Mouse (Mus musculus) C2C12 (cell line): ENCODE data around the gene Mturn. TPM values are rescaled to one million over a fixed set of nuclear protein-coding genes. Genes with fewer than 3 reads are reported as not detected.

Experiments
- H3K27me3 ChIP-seq: one replicate; pipeline ENCODE4 v1.6.1; 2011; ENCODE audit not compliant: control insufficient read depth, insufficient read depth, insufficient read length
- H3K36me3 ChIP-seq: one replicate; pipeline ENCODE4 v1.6.1; 2011; ENCODE audit not compliant: control insufficient read depth, insufficient read depth
- H3K4me3 ChIP-seq: one replicate; pipeline ENCODE4 v1.5.1; 2011; ENCODE audit warnings: mild to moderate bottlenecking, control low read depth; ENCODE audit not compliant: poor library complexity, insufficient read depth, severe bottlenecking
- H3K79me2 ChIP-seq: one replicate; pipeline ENCODE4 v1.6.1; 2011; ENCODE audit not compliant: control insufficient read depth, insufficient read depth
- H3K79me3 ChIP-seq: one replicate; pipeline ENCODE4 v1.6.1; 2011; ENCODE audit warnings: low read depth, control low read depth
- H3ac ChIP-seq: one replicate; pipeline ENCODE3; 2011; ENCODE audit warnings: low read depth; ENCODE audit not compliant: control insufficient read depth, insufficient read length
- CEBPB ChIP-seq: IDR thresholded peaks from one replicate; pipeline ENCODE4 v1.6.1; 2011; ENCODE audit warnings: low read depth, mild to moderate bottlenecking, control low read depth, moderate library complexity
- CTCF ChIP-seq: IDR thresholded peaks from one replicate; pipeline ENCODE4 v1.5.1; 2011; ENCODE audit not compliant: control insufficient read depth, insufficient read depth, insufficient read length
- FOSL1 ChIP-seq: IDR thresholded peaks from one replicate; pipeline ENCODE4 v1.8.0; 2011; ENCODE audit warnings: mild to moderate bottlenecking, low read length; ENCODE audit not compliant: poor library complexity, insufficient read depth, severe bottlenecking
- MAX ChIP-seq: IDR thresholded peaks from one replicate; pipeline ENCODE4 v1.6.1; 2011; ENCODE audit warnings: mild to moderate bottlenecking, control low read depth
- MYOD1 ChIP-seq: IDR thresholded peaks from one replicate; pipeline ENCODE4 v1.6.1; 2011; ENCODE audit warnings: low read depth; ENCODE audit not compliant: control insufficient read depth, insufficient read length
- MYOG ChIP-seq: IDR thresholded peaks from one replicate; pipeline ENCODE4 v1.6.1; 2011; ENCODE audit not compliant: control insufficient read depth, insufficient read length; ENCODE audit errors: extremely low read depth
- USF1 ChIP-seq: IDR thresholded peaks from one replicate; pipeline ENCODE4 v1.6.1; 2011; ENCODE audit warnings: low read depth, mild to moderate bottlenecking, control low read depth, moderate library complexity
- polyA plus RNA-seq: library from polyadenylated mRNA; unstranded; fragments of >200 nt; fragmentation: generic; extraction: Trizol; gene quantifications from one replicate; pipeline ENCODE4 v1.2.1, GENCODE M21; 2012; ENCODE audit warnings: missing spikeins

Gene Mturn
- polyA plus RNA-seq, 1 experiment, result 1.3 TPM

GRCm38 (mm10) chr6:54690838-54691237, 9.4 kb downstream of the Mturn start:
- Histone ChIP-seq H3K36me3 (no peaks in the 10 kb centered on the region), H3ac (no peak overlapping the region), H3K79me2 (no peaks in the 10 kb centered on the region), H3K79me3 (no peaks in the 10 kb centered on the region), H3K27me3 (no peaks in the 10 kb centered on the region), H3K4me3 (no peak overlapping the region)
- TF ChIP-seq FOSL1 (no peak), MYOD1 (no peak), CTCF (no peak), USF1 (no peak), MAX (no peak)

- Histone ChIP-seq H3K79me3 (no peaks in the 10 kb centered on the region), H3ac (no peak overlapping the region), H3K4me3 (no peak overlapping the region), H3K36me3 (no peaks in the 10 kb centered on the region), H3K27me3 (no peaks in the 10 kb centered on the region), H3K79me2 (no peaks in the 10 kb centered on the region)
- TF ChIP-seq CEBPB (no peak), USF1 (no peak), MAX (no peak), MYOD1 (no peak), MYOG (no peak), FOSL1 (no peak), CTCF (no peak)
These were observed 10.1 kb downstream of the Mturn start for GRCm38 (mm10) chr6:54691368-54692116.

GRCm38 (mm10) chr6:54692201-54692600, 10.8 kb downstream of the Mturn start:
- TF ChIP-seq MYOD1 (no peak), CEBPB (no peak), MAX (no peak), CTCF (no peak), USF1 (no peak)
- Histone ChIP-seq H3K4me3 (no peak overlapping the region), H3K79me2 (no peaks in the 10 kb centered on the region), H3K27me3 (no peaks in the 10 kb centered on the region), H3ac (no peak overlapping the region), H3K79me3 (no peaks in the 10 kb centered on the region), H3K36me3 (no peaks in the 10 kb centered on the region)

GRCm38 (mm10) chr6:54693286-54693685, 11.9 kb downstream of the Mturn start:
- no peak overlapping the region for H3K4me3 ChIP-seq
- H3ac ChIP-seq, result no peak overlapping the region
- no peaks in the 10 kb centered on the region for H3K79me3 ChIP-seq
- no peaks in the 10 kb centered on the region for H3K27me3 ChIP-seq
- TF ChIP-seq CEBPB, result no peak
- TF ChIP-seq FOSL1, result no peak
- TF ChIP-seq USF1, result no peak
- H3K36me3 ChIP-seq, result no peaks in the 10 kb centered on the region
- H3K79me2 ChIP-seq, result no peaks in the 10 kb centered on the region

GRCm38 (mm10) chr6:54698691-54699476, 17.5 kb downstream of the Mturn start:
- Histone ChIP-seq H3K27me3 (no peaks in the 10 kb centered on the region), H3K79me2 (no peaks in the 10 kb centered on the region), H3K36me3 (no peaks in the 10 kb centered on the region), H3K79me3 (no peaks in the 10 kb centered on the region), H3ac (no peak overlapping the region), H3K4me3 (no peak overlapping the region)
- no peak for TF ChIP-seq MYOG
- TF ChIP-seq MAX, result no peak
- TF ChIP-seq MYOD1, result peak; percentile 32

GRCm38 (mm10) chr6:54699477-54700056, 18.1 kb downstream of the Mturn start:
- Histone ChIP-seq H3K27me3 (no peaks in the 10 kb centered on the region), H3K4me3 (no peak overlapping the region), H3K36me3 (no peaks in the 10 kb centered on the region), H3K79me2 (no peaks in the 10 kb centered on the region), H3K79me3 (no peaks in the 10 kb centered on the region), H3ac (no peak overlapping the region)
- TF ChIP-seq MYOD1 (no peak), FOSL1 (no peak), CTCF (no peak), USF1 (no peak), CEBPB (no peak), MAX (no peak), MYOG (no peak)
